Mouse (Mus musculus): ENCODE results near the gene Pth1r. TPM values are rescaled to one million over a fixed set of nuclear protein-coding genes. Genes with fewer than 3 reads are reported as not detected.

Pth1r gene
- polyA plus RNA-seq, 1 experiment, result 4.6 TPM

- no peak overlapping the region for H3K27ac ChIP-seq (ENCODE audit: insufficient read depth, low read length)
- no peaks in the 10 kb centered on the region for H3K9me3 ChIP-seq (replicated peaks; ENCODE audit: control insufficient read depth, insufficient read depth, low read length, poor library complexity, severe bottlenecking)
- H3K4me1 ChIP-seq (ENCODE audit: control insufficient read depth, insufficient read depth, low read length), result no peaks in the 10 kb centered on the region
- H3K4me3 ChIP-seq (ENCODE audit: low read depth, low read length), result no peak overlapping the region
- no peaks in the 10 kb centered on the region for H3K36me3 ChIP-seq (ENCODE audit: control insufficient read depth, insufficient read depth, low read length, poor library complexity, severe bottlenecking)
- H3K9ac ChIP-seq (ENCODE audit: low read depth, poor library complexity, severe bottlenecking), result no peak overlapping the region
- H3K27me3 ChIP-seq (ENCODE audit: control insufficient read depth, insufficient read depth, low read length, poor library complexity, severe bottlenecking), result no peaks in the 10 kb centered on the region
- TF ChIP-seq CTCF (IDR thresholded peaks at IDR 0.05; ENCODE audit: low read depth, low read length) (no peak), POLR2A (IDR thresholded peaks at IDR 0.05; ENCODE audit: insufficient read depth, low read length) (no peak), EP300 (IDR thresholded peaks at IDR 0.05; ENCODE audit: insufficient read depth, low read depth, low read length) (no peak)
Observed at GRCm38 (mm10) chr9:110712545-110712944, 34.4 kb downstream of the Pth1r start.

GRCm38 (mm10) chr9:110711996-110712395, 34.9 kb downstream of the Pth1r start:
- no peak overlapping the region for H3K27ac ChIP-seq (ENCODE audit: insufficient read depth, low read length)
- no peaks in the 10 kb centered on the region for H3K27me3 ChIP-seq (ENCODE audit: control insufficient read depth, insufficient read depth, low read length, poor library complexity, severe bottlenecking)
- no peak for TF ChIP-seq POLR2A (IDR thresholded peaks at IDR 0.05; ENCODE audit: insufficient read depth, low read length)
- TF ChIP-seq CTCF (IDR thresholded peaks at IDR 0.05; ENCODE audit: low read depth, low read length), result no peak
- no peak for TF ChIP-seq EP300 (IDR thresholded peaks at IDR 0.05; ENCODE audit: insufficient read depth, low read depth, low read length)
- no peaks in the 10 kb centered on the region for H3K36me3 ChIP-seq (ENCODE audit: control insufficient read depth, insufficient read depth, low read length, poor library complexity, severe bottlenecking)
- no peaks in the 10 kb centered on the region for H3K4me1 ChIP-seq (ENCODE audit: control insufficient read depth, insufficient read depth, low read length)
- H3K9ac ChIP-seq (ENCODE audit: low read depth, poor library complexity, severe bottlenecking), result no peak overlapping the region
- no peak overlapping the region for H3K4me3 ChIP-seq (ENCODE audit: low read depth, low read length)
- no peaks in the 10 kb centered on the region for H3K9me3 ChIP-seq (replicated peaks; ENCODE audit: control insufficient read depth, insufficient read depth, low read length, poor library complexity, severe bottlenecking)

GRCm38 (mm10) chr9:110711532-110711931, 35.4 kb downstream of the Pth1r start:
- H3K36me3 ChIP-seq (ENCODE audit: control insufficient read depth, insufficient read depth, low read length, poor library complexity, severe bottlenecking), result no peaks in the 10 kb centered on the region
- no peak for TF ChIP-seq POLR2A (IDR thresholded peaks at IDR 0.05; ENCODE audit: insufficient read depth, low read length)
- H3K4me1 ChIP-seq (ENCODE audit: control insufficient read depth, insufficient read depth, low read length), result no peaks in the 10 kb centered on the region
- H3K27ac ChIP-seq (ENCODE audit: insufficient read depth, low read length), result no peak overlapping the region
- H3K27me3 ChIP-seq (ENCODE audit: control insufficient read depth, insufficient read depth, low read length, poor library complexity, severe bottlenecking), result no peaks in the 10 kb centered on the region
- H3K4me3 ChIP-seq (ENCODE audit: low read depth, low read length), result no peak overlapping the region
- H3K9me3 ChIP-seq (replicated peaks; ENCODE audit: control insufficient read depth, insufficient read depth, low read length, poor library complexity, severe bottlenecking), result no peaks in the 10 kb centered on the region
- H3K9ac ChIP-seq (ENCODE audit: low read depth, poor library complexity, severe bottlenecking), result no peak overlapping the region

- H3K4me1 ChIP-seq (ENCODE audit: control insufficient read depth, insufficient read depth, low read length), result no peaks in the 10 kb centered on the region
- H3K27ac ChIP-seq (ENCODE audit: insufficient read depth, low read length), result no peak overlapping the region
- no peaks in the 10 kb centered on the region for H3K27me3 ChIP-seq (ENCODE audit: control insufficient read depth, insufficient read depth, low read length, poor library complexity, severe bottlenecking)
- H3K4me3 ChIP-seq (ENCODE audit: low read depth, low read length), result no peak overlapping the region
- no peaks in the 10 kb centered on the region for H3K9me3 ChIP-seq (replicated peaks; ENCODE audit: control insufficient read depth, insufficient read depth, low read length, poor library complexity, severe bottlenecking)
- no peak overlapping the region for H3K9ac ChIP-seq (ENCODE audit: low read depth, poor library complexity, severe bottlenecking)
- no peaks in the 10 kb centered on the region for H3K36me3 ChIP-seq (ENCODE audit: control insufficient read depth, insufficient read depth, low read length, poor library complexity, severe bottlenecking)
- peak; percentile 81 for TF ChIP-seq CTCF (IDR thresholded peaks at IDR 0.05; ENCODE audit: low read depth, low read length)
- TF ChIP-seq POLR2A (IDR thresholded peaks at IDR 0.05; ENCODE audit: insufficient read depth, low read length), result no peak
Observed at GRCm38 (mm10) chr9:110709640-110710258, 37.2 kb downstream of the Pth1r start.

GRCm38 (mm10) chr9:110706784-110707183, 40.2 kb downstream of the Pth1r start:
- Histone ChIP-seq H3K4me1 (ENCODE audit: control insufficient read depth, insufficient read depth, low read length) (no peaks in the 10 kb centered on the region), H3K36me3 (ENCODE audit: control insufficient read depth, insufficient read depth, low read length, poor library complexity, severe bottlenecking) (no peaks in the 10 kb centered on the region), H3K27me3 (ENCODE audit: control insufficient read depth, insufficient read depth, low read length, poor library complexity, severe bottlenecking) (no peaks in the 10 kb centered on the region), H3K27ac (ENCODE audit: insufficient read depth, low read length) (no peak overlapping the region), H3K9ac (ENCODE audit: low read depth, poor library complexity, severe bottlenecking) (no peak overlapping the region), H3K9me3 (replicated peaks; ENCODE audit: control insufficient read depth, insufficient read depth, low read length, poor library complexity, severe bottlenecking) (no peaks in the 10 kb centered on the region), H3K4me3 (ENCODE audit: low read depth, low read length) (no peak overlapping the region)
- TF ChIP-seq EP300 (IDR thresholded peaks at IDR 0.05; ENCODE audit: insufficient read depth, low read depth, low read length), result no peak
- no peak for TF ChIP-seq POLR2A (IDR thresholded peaks at IDR 0.05; ENCODE audit: insufficient read depth, low read length)
- TF ChIP-seq CTCF (IDR thresholded peaks at IDR 0.05; ENCODE audit: low read depth, low read length), result no peak

GRCm38 (mm10) chr9:110703951-110704350, 43.0 kb downstream of the Pth1r start:
- TF ChIP-seq EP300 (IDR thresholded peaks at IDR 0.05; ENCODE audit: insufficient read depth, low read depth, low read length) (no peak), POLR2A (IDR thresholded peaks at IDR 0.05; ENCODE audit: insufficient read depth, low read length) (no peak), CTCF (IDR thresholded peaks at IDR 0.05; ENCODE audit: low read depth, low read length) (no peak)
- no peaks in the 10 kb centered on the region for H3K27me3 ChIP-seq (ENCODE audit: control insufficient read depth, insufficient read depth, low read length, poor library complexity, severe bottlenecking)
- H3K9ac ChIP-seq (ENCODE audit: low read depth, poor library complexity, severe bottlenecking), result no peak overlapping the region
- no peak overlapping the region for H3K4me3 ChIP-seq (ENCODE audit: low read depth, low read length)
- no peaks in the 10 kb centered on the region for H3K4me1 ChIP-seq (ENCODE audit: control insufficient read depth, insufficient read depth, low read length)
- no peaks in the 10 kb centered on the region for H3K36me3 ChIP-seq (ENCODE audit: control insufficient read depth, insufficient read depth, low read length, poor library complexity, severe bottlenecking)
- no peaks in the 10 kb centered on the region for H3K9me3 ChIP-seq (replicated peaks; ENCODE audit: control insufficient read depth, insufficient read depth, low read length, poor library complexity, severe bottlenecking)
- H3K27ac ChIP-seq (ENCODE audit: insufficient read depth, low read length), result no peak overlapping the region
